Mouse (Mus musculus) megakaryocyte-erythroid progenitor cell, adult 5-6 weeks (primary cell): ENCODE results near the gene Kctd10. TPM values are rescaled to one million over a fixed set of nuclear protein-coding genes. Genes with fewer than 3 reads are reported as not detected.

Source experiments
- ATAC-seq: replicated peaks from 2 replicates; pipeline ENCODE4 v1.8.0; 2016; ENCODE audit warnings: mild to moderate bottlenecking, inconsistent platforms; ENCODE audit not compliant: severe bottlenecking, poor library complexity, low FRiP score, low TSS enrichment
- total RNA-seq, 2 experiments: library from RNA; stranded (forward) in 1 of 2; stranded (reverse) in 1 of 2; fragments of 200-1000, 215-1000 nt in 1 of 2; fragments of >200 nt in 1 of 2; fragmentation: Nextera tagmentation in 1 of 2; gene quantifications; 2 replicates each; pipeline ENCODE4 v1.2.3; 2014 to 2017

Kctd10 gene
- total RNA-seq, 2 experiments from 2014 or later = 36.1 to 38.8 TPM

DNA sequence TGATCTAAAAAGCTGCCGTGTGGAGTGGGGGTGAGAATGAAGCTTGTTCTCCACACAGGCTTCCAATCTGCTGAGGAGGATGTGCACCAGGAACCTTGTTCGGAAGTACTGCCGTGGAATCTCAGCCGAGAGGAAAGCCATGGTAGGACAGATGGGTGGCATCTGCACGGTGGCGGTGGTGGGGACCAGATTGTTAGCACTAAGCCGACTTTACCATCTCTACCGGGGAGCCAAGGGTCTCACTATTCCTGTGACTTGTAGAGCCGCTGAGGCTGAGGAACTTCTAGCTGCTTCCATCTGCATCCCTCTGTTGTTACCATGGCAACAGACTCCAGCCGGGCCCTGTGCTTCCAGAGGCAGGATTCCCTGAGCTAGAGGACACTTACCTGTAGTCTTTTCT lies 21.5 kb downstream of the Kctd10 start:
- no peak for ATAC-seq

DNA sequence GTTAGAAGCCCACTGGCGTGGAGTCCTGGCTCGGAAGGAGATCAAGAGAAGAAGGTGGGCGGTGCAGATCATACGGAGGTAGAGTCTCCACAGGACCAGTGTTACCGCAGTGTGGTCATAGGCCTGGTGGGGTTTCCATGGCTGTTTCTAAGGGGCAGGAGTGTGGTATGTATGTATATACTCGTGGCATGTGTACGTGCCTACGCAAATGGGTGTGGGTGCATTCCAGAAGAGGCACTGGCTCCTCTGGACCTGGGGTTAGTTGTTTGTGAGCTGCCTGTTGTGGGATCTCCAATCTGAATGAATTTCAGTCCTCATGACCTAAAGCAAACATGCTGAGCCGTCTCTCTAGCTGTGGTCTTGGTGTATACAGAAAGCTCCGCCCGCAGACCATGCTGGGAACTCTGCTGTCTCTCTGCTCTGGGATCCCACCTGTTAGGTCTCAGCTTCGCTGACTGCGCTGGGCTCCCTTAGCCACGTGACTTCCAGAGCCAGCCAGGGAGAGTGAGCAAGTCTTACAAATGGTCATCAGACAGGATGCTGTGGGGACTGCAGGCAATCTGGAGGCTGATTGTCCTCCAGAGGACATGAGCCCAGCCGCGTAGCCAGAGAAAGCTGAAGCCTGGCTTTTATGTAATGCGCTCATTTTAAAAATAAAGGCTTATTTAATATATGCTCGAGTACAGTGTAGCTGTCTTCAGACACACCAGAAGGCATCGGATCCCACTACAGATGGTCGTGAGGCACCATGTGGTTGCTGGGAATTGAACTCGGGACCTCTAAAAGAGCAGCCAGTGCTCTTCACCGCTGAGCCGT lies 23.2 kb downstream of the Kctd10 start:
- peak; percentile 51 for ATAC-seq

DNA sequence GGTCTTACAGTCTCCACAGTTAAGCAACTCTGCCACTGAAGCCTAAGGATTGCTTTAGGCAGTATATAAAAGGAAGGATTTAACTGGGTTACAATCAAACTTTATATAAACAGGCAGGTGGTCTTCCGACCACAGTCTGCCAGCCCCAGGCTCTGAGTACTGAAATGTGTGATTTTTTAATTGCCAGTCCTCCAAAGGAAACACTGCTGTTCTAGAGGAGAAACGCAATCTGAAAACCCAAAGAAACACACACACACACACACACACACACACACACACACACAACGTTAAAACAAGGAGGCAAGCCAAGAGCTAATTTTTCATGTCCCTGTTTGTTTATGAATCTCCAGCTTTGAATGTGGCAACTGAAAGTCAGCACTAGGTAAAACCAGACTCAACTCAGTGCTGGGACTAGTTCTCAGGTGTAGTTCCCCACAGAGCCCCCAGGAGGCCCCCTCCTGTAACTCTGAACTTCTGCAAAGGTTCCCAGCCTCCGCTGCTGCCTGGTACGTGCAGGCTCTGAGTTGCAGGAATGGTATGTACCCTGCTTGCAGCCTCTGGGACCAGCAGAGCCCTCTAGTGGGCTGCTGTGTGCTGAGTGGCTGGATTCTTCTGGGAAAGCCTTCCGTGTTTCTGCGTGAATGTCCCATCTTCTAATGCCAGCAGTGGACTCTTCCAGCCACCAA lies 23.9 kb downstream of the Kctd10 start:
- peak; percentile 94 for ATAC-seq

DNA sequence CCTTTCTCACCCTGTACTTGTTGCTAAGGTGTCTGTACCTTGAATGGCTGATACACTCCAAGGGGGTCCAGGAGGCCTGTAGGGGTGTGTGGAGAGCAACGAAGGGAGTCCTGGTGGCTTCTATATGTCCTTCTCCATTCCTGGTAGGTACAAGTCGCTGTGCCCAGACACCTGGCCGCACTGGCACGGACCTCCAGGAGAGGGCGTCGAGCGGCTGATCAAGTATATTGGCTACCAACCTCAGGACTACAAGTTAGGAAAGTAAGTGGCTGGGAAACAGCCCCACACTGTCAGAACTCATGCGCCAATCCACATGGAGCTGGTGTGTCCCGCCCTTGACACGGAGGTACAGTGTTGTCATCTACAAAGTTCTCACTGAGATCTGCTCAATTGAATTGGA lies 28.8 kb downstream of the Kctd10 start:
- no peak for ATAC-seq

DNA sequence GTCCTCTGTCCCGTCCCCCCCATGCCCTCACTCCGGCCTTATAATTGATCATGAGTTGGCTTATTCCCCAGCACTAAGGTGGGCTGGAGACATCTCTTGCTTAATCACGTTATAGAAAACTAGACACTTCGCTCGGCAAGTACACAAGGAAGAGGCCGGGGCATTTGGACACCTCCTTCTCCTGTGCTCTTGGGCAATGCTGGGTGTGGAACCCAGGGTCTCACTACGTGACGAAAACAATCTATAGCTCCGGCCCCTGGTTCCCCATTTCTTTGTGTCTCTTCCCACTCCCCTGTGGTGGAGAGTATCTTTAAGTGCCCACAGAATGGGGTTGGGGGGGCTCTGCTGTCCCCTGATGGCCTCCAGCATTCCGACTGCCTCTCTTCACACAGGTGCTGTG lies 33.3 kb downstream of the Kctd10 start:
- ATAC-seq = no peak

DNA sequence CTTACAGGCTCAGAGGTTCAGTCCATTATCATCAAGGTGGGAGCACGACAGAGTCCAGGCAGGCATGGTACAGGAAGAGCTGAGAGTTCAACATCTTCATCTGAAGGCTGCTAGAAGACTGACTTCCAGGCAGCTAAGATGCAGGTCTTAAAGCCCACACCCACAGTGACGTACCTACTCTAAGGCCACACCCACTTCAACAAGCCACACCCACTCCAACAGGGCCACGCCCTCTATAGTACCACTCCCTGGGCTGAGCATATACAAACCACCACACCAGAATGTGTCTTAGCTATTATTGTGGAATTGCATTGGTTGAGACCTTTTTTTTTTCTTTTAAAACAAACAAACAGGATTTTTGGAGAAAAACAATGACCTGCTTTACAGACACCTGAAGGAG lies 34.8 kb downstream of the Kctd10 start:
- ATAC-seq = peak; percentile 81

DNA sequence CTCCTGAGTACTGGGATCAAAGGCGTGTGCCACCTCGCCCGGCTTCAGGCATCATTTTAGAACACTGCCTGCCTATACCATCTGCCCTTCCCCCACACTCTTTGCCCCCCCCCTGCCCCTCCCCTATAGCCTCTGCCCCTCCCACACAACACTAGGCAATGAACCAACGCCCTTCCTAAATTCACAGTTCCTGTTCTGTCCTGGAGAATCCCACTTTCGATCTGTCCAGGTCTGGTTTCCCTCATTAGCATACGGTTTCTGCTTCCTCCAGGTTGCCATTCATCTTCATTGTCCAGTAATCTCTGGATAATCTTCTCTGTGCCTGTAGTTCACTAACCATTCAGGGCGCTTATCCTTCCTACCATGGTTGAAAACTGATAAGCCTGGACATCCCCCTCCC lies 36.7 kb downstream of the Kctd10 start:
- no peak for ATAC-seq

DNA sequence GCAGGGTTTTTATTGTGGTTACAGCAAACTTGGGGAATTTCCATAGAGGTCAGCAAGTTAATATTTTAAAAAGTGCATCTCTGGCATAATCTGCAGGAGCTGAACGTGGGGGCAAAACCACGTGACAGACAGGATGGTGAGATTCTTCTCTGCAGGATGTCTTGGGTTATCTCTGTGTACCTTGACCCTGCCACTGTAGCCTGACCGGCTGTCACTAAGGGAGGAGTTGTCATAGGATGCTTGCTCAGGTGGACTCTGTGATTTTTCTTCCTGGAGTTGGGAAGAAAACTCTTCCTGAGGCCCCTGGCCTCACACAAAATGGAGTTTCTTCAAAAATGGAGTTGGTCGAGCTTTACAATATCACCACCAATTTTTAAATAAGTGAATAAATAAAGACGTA lies 37.3 kb downstream of the Kctd10 start:
- ATAC-seq = no peak

DNA sequence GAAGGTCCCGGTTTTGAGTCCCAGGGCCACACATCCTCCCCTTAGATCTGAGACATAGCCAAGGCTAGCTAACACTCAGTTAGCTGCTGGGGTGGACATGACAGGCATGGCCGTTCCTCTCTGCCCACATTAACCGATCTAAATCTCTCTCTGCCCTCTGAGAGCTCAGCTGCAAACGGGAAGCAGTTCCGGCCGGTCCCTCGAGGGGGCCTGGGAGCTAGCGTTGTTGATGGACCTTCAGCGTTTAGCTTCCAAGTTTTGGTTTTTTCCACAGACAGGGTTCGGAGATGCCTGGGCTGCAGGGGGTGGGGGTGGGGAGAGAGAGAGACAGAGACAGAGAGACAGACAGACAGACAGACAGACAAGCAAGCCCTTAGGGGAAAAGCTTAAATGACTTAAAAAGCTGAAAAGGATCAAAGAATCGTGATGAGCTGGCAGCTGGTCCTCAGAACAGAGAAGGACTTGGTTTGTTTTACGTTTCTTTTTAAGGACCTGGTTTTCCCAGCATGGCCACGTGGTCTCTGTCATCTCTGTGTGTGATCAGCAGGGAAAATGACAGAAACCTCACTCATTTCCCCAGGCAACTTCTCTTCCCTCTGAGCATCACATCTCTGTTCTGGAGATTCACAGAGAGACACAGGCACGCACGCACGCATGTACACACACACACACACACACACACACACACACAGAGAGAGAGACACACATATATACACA lies 56.4 kb downstream of the Kctd10 start:
- ATAC-seq = peak; percentile 70

DNA sequence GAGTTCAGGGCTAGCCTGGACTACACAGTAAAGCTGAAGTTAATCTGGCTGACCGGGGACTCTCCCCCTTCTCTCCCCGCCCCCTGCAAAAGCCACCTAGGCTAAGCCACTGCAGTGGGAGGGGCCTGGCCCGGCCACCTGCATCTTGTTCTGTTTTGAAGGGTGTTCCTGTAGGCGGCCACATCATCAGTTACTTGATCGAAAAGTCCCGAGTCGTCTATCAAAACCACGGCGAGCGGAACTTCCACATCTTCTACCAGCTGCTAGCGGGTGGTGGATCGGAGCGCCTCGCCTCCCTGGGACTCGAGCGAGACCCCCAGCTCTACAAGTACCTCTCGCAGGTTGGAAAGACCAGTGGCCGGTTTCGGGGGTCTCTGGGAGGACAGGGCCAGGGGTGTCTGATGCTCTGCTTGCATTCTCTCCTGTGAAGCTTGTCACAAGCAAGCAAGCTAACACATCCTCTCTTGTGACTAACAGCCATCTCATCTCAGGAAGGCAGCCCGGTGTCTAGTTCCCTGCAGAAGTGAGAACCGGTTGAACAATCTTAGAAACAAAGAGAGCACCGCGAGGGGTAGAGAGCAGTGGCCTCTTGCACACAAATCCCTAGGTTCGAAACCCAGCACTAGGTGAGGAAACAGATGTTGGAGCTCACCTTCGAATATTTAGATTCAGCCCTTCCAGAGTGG lies 57.1 kb downstream of the Kctd10 start:
- no peak for ATAC-seq

Other genes with a start within 250 kb of the Kctd10 start
- 2.2 and 3.8 TPM in 2 replicates for gene Acacb, start 234.0 kb downstream of the Kctd10 start, total RNA-seq (2014; fragmentation: Nextera tagmentation)
- gene Acacb, start 234.0 kb downstream of the Kctd10 start, total RNA-seq (2017) = 0.27 and 0.28 TPM in 2 replicates
- not detected in 2 replicates for gene Foxn4, start 106.7 kb downstream of the Kctd10 start, total RNA-seq (2014; fragmentation: Nextera tagmentation)
- not detected in 2 replicates for gene Foxn4, start 106.7 kb downstream of the Kctd10 start, total RNA-seq (2017)
- gene Myo1h, start 91.3 kb downstream of the Kctd10 start, total RNA-seq (2014; fragmentation: Nextera tagmentation) = 0.79 and 2.6 TPM in 2 replicates
- 0.33 and 0.34 TPM in 2 replicates for gene Myo1h, start 91.3 kb downstream of the Kctd10 start, total RNA-seq (2017)
- 39.5 and 50.3 TPM in 2 replicates for gene Ube3b, start 99 bp upstream of the Kctd10 start, total RNA-seq (2014; fragmentation: Nextera tagmentation)
- 16.6 and 17.3 TPM in 2 replicates for gene Ube3b, start 99 bp upstream of the Kctd10 start, total RNA-seq (2017)
- gene Mmab, start 63.6 kb upstream of the Kctd10 start, total RNA-seq (2014; fragmentation: Nextera tagmentation) = 7.5 and 8.3 TPM in 2 replicates
- gene Mmab, start 63.6 kb upstream of the Kctd10 start, total RNA-seq (2017) = 9.5 and 9.9 TPM in 2 replicates
- gene Mvk, start 63.8 kb upstream of the Kctd10 start, total RNA-seq (2014; fragmentation: Nextera tagmentation) = 9.4 and 10.1 TPM in 2 replicates
- gene Mvk, start 63.8 kb upstream of the Kctd10 start, total RNA-seq (2017) = 6.3 and 7.4 TPM in 2 replicates
- gene Fam222a, start 187.5 kb upstream of the Kctd10 start, total RNA-seq (2014; fragmentation: Nextera tagmentation) = 1.2 TPM in 1 of 2 replicates, not detected in the other
- gene Fam222a, start 187.5 kb upstream of the Kctd10 start, total RNA-seq (2017) = 0.08 TPM in 1 of 2 replicates, not detected in the other